Mouse (Mus musculus) G1E-ER4 (cell line): ENCODE measurements around the gene Cercam. TPM values are rescaled to one million over a fixed set of nuclear protein-coding genes. Genes with fewer than 3 reads are reported as not detected.

Source experiments
- GATA1 ChIP-seq: IDR thresholded peaks from one replicate; pipeline ENCODE4 v1.8.0; 2012; ENCODE audit warnings: low read length, inconsistent platforms
- polyA plus RNA-seq: library from polyadenylated mRNA; stranded (reverse); fragments of >175 nt; gene quantifications from 2 replicates; pipeline ENCODE4 v1.2.3, GENCODE M21; 2012

Cercam gene
- polyA plus RNA-seq, 1 experiment = 22.5 TPM

- TF ChIP-seq GATA1 = no peak
Measured at GRCm38 (mm10) chr2:29846061-29846853, 22.7 kb upstream of the Cercam start.

- no peak for TF ChIP-seq GATA1
Measured at GRCm38 (mm10) chr2:29846911-29847310, 22.1 kb upstream of the Cercam start.

DNA sequence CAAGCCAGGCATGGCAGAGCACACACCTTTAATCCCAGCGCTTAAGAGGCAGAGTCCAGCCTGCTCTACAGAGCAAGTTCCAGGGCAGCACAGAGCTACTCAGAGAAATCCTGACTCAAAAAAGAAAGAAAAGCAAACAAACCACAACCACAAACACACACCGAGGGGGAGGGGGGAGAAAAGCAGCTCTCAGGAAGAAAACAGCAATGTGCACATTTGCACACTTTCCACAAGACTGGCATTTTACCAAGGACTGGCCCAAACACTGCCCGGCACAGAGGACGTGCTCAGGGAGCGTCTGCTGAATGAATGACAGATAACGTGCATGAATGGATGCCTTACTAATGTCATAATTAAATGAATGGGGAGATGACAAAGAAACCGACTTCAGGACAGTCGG, 19.9 kb upstream of the Cercam start:
- no peak for TF ChIP-seq GATA1

GRCm38 (mm10) chr2:29849841-29850480, 19.0 kb upstream of the Cercam start:
- no peak for TF ChIP-seq GATA1

- no peak for TF ChIP-seq GATA1
Measured at GRCm38 (mm10) chr2:29852957-29853485, 15.9 kb upstream of the Cercam start.

GRCm38 (mm10) chr2:29853736-29854135, 15.2 kb upstream of the Cercam start:
- TF ChIP-seq GATA1 = no peak

DNA sequence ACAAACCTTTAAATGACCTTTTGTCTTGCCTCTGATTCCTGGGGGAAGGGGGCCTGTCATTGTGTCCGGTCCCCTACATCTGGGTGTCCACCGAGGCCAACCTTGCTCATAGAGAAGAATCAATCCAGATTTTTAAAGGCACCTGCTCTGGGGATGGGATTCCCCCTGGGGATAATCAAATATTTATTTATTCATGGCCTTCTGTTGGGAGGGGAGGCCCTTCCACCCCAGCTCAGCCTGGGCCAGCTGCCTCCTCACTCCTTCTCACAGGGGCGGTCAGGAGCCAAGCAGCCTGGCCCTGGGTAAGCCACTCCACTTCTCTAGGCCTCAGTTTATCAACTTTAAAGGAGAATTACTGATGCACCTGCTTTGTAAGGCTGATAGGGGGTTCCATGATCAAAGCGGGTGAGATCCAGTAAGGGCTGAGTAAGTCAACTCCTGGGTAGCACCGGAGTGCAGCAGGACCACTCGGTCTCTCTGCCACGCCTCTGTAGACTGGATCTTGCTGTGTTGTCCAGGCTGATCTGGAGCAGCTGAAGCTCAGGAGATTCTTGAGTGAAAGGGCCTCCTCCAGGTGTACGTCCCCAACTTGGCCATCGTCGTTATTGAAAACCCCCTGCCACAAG, 13.3 kb upstream of the Cercam start:
- no peak for TF ChIP-seq GATA1

DNA sequence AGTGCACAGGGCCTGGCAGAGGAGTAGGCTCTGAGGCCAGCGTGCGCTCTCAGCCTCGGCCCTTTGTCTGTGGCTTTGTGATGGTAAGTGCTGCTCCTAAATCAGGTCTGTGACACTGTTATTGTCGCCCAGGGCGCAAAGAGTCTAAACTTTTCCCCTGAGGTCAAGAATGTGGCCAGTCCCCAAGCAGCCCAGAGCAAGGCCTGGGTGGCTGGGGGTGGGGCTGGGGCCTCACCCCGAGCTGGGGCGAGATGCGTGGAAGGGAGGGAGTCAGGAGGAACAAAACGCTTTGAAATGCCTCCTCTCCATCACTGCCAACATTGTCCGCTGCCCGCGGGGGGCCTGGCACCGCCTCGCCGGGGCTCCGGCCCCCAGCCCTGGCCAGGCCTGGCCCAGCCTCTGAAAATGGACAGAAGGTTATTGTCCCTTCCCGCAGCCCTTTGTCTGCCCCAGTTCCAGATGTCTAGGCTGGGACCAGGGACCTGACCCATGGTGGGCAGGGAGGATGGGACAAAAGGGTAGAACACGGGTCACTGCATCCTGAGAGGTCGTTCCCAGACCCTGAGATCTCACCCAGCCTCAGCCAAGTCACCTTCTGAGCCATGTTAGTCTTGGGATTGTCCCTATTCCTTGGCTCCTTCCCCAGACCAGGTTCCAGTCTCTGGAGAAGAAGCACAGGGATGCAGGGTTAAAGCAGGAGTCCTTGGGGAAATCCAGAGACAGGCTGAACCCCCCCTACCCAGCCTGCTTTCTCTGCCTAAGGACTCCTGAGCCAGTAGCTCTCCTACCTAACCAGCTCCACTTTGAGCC, 12.3 kb upstream of the Cercam start:
- TF ChIP-seq GATA1 = no peak

DNA sequence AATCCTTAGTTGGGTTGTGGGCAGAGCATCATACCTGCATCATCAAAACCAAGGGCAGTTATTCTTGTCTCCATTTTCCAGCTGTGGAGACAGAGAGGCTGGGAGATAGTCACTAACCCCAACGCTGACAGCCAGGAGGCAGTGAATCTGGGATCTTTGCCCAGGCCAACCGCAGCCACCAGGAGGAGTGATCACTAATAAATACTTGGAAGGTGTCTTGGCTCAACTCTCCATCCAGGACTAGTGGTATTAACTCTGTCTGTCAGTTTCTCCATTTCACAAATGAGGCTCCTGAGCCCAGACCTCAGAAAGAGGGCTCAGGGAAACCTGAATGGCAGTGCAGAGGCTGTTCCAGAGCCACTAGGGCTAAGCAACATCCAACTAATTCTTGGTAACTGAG, 11.6 kb upstream of the Cercam start:
- no peak for TF ChIP-seq GATA1

GRCm38 (mm10) chr2:29857967-29858366, 11.0 kb upstream of the Cercam start:
- no peak for TF ChIP-seq GATA1

DNA sequence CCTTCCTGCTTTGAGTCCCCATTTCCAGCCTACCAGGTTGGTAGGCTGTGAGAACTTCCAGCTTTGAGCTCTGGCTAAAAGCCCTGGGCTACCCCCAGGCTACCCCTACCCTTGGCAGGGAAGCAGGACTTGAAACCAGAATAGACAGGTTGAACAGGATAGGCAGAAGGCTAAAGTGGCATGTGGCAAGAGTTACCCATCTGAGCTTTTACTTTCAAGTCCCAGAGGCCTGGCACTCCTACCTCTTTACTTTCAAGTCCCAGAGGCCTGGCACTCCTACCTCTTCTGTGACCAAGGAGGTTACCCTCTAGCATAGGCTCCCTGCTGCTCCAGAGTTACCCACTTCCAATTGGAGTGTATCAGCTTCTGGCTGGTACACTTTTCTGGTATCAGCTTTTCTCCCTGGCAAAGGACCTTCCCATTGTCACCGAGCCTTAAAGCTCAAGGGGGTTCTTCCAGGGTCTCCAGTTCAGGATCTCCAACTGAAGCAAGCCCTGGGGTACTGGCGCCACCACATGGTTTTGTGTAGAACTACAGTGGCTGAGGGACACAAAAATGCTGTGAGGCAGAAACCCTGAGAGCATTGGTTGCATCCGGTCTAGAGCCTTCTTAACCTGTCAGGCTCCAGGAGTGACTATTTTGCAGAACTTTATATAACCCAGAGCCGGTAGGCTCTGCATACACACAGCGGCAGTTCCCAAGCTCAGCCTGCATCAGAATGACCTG, 10.1 kb upstream of the Cercam start:
- TF ChIP-seq GATA1 = no peak

DNA sequence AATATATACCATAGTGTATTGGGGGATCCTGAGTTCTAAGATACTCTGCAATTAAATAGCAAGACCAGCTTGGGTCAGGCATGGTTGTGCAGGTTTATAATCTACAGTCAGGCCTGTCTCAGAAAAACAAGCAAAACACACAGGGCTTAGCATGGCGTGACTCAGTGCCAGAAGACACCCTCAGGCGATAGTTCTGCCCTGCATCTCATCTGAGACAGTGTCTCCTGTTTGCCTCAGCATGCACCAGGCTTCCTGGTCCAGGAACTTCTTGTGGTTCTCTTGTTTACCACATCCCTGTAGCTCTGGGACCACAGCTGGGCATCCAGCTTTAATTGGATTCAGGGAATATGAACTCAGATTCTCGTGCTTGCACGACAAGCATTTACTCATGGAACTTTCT, 3.8 kb upstream of the Cercam start:
- TF ChIP-seq GATA1 = no peak

GRCm38 (mm10) chr2:29869646-29870451, 885 bp downstream of the Cercam start:
- no peak for TF ChIP-seq GATA1
